Mouse (Mus musculus) fibroblast of lung, adult 2 months (primary cell): ENCODE data around the gene Fhod1.

Experiments
- DNase-seq: peaks from one replicate; pipeline ENCODE4 v3.0.0-alpha.2; 2011; ENCODE audit warnings: low read depth

Fhod1 gene

DNA sequence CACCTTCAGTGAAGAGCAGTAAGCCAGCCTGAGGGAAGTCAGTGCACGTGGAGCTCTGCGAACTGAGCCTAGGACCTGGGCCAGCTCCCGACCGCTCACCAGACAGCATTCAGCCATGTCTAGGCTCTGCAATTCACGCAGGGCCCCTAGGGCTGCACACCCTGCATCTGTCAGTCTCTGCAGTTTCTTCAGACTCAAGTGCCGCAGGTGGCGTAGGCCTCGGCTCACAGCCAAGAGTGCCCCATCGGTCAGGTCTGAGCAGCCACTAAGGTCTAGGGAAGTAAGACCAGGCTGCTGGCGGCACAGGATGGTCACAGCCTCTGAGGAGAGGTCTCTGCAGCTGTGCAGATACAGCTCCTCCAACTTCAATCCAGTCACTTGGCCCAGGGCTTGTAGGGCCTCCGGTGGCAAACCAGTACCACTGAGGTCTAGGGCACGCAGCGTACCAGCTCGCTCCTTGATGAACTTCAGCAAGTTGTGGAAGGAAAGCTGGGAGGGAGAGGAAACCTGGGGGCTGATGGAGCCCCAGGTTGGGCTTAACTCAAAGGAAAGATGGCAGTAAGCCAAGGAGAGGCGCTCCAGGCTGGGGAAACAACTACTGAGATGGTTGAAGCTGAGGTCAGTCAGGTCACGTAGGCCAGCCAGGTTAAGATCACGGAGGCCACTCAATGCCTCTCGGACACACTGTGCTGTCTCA, 32.5 kb downstream of the Fhod1 start:
- no peak for DNase-seq

DNA sequence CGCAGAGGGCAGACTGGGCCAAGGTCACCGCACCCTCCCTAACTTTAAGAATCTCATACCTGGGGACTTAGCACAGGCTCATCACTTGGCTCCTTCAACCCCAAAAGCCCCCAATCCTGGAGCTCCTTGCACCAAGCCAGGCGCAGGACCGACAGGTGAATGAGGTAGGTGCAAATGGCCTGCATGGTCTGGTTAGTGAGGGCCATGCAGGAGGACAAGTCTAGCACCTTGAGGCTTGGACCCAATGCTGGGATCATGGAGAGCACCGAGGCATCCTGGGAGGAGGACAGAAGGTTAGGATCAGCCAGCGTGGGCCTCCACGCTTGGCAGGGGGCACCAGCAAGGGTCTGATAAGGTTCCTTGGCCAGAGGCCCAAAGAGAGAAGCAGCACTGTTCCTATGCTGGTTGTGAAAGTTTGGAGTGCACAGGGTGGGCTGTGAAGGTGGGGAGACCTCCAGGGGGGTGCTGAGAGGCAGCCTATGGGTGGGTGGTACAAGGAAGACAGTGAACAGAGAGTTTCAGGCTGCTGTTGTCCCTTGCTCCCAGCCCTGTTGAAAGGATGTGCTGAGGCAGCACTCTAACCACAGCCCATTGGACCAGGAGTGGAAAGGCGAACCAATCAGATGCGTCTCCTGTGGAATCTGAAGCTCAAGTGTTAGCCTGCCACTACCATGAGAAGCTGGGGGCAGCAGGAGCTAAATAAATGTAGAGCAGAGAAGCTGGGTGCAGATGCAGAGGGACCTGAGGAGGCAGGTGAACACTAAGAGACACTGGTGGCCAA, 33.9 kb downstream of the Fhod1 start:
- no peak for DNase-seq

DNA sequence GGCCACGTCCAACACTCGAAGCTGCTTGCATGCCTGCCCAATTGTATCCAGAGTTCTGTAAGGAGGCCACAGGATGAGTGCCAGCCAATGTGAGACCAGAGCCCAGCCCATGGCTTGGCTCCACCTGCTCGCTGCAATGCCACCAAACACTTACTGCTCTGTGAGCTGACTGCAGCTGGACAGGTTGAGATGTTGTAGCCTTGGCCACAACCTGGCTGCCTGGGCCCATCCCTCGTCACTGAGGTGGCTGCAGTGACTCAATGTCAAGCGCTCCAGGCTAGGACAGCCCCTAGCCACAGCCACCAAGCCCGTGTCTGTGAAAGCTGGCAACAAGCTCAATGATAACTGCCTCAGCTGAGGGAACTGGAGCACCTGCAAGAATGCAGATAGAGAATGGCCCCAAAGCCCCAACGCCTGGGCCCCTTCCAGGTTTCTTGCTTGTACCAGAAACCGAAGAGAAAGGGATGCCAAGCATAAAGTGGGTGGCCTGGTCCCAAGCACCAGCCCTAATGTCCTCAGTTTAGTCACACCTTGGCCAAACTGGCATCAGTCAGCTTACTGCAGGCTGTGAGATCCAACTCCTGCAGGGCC, 34.8 kb downstream of the Fhod1 start:
- DNase-seq: no peak

DNA sequence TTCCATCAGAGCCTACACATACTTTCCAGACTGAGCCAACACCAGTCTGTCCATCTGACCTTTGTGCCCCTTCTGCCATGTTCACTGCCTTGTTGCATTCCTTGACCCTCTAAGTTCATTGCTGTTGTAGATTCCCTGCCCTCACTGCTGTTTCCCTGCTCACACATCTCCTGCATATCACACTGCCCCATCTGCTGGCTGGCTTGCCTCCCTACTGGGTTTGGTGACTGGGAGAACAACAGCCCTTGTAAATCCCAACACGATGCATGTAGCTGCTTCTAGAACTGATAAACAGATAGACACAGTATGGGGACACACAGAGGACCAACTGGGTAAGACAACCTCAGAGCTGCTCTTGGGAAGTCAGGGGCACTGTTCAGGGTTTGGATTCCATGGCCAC, 36.0 kb downstream of the Fhod1 start:
- DNase-seq: no peak

DNA sequence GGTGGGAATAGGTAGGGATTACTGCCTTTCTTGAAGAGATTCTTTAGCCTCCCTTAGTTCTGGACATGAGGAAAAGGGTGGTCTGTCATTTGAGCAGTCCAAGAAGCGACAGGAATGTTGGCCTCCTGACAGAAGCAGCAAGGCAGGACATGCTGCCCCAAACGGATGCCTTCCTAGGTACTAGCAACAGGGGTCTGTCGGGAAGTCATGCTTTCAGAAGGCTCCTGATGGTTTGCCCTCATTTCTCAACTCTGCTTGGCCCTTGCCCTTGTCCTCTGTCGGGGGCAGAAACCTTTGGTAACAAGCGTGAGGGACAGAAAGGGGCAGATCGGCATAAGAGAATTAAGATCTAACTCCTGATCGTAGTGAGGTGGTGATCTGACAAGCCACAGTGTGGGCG, 37.6 kb downstream of the Fhod1 start:
- no peak for DNase-seq

DNA sequence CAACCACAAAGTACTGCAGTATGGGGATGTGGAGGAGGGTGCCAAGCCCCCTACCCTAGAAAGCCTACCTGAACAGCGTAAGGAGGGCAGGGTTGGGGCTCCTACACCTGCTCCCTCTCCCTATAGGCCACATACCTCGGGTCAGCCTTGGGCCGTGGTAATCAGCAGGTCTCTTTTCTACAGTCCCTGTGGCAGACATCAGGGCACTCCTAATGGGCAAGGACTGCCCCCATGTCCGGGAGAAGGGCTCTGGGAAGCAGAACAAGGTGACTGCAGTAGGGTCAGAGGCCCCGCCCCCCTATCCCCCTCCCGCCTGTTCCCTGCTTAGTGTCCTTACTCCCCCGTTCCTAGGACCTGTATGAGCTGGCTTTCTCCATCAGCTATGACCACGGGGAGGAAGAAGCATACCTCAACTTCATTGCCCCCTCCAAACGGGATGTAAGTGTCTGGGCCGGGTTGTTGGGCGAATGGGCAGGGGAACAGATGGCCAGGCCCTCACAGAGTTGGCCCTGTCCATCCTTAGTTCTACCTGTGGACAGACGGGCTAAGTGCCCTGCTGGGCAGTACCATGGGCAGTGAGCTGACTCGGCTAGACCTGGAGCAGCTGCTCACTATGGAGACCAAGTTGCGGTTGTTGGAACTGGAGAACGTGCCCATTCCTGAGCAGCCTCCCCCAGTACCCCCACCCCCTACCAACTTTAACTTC, 38.5 kb downstream of the Fhod1 start:
- no peak for DNase-seq

DNA sequence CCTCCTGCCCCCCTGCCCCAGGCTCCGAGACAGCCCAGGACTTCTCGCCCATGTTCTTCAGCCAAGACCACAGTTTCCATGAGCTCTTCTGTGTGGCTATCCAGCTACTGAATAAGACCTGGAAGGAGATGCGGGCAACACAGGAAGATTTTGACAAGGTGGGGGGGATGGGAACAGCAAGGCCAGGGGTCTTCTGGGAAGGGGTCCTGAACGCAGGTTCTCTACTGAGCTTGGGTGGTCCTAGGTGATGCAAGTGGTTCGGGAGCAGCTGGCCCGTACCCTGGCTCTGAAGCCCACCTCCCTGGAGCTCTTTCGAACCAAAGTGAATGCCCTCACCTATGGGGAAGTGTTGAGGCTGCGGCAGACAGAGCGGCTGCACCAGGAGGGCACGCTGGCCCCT, 39.3 kb downstream of the Fhod1 start:
- no peak for DNase-seq

DNA sequence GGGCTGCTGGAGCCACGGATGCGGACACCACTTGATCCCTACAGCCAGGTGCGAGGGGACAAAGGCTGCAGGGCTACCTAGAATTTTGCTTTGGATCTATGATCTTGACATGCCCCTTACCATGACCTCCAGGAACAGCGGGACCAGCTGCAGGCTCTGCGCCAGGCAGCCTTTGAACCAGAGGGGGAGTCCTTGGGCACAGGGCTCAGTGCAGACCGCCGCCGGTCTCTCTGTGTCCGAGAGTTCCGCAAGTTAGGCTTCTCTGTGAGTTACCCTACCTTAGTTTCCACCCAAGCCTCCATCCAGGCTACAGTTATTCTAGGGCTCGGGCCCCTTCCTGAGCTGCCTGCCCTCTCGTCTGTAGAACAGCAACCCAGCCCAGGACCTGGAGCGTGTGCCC, 40.1 kb downstream of the Fhod1 start:
- DNase-seq: no peak

DNA sequence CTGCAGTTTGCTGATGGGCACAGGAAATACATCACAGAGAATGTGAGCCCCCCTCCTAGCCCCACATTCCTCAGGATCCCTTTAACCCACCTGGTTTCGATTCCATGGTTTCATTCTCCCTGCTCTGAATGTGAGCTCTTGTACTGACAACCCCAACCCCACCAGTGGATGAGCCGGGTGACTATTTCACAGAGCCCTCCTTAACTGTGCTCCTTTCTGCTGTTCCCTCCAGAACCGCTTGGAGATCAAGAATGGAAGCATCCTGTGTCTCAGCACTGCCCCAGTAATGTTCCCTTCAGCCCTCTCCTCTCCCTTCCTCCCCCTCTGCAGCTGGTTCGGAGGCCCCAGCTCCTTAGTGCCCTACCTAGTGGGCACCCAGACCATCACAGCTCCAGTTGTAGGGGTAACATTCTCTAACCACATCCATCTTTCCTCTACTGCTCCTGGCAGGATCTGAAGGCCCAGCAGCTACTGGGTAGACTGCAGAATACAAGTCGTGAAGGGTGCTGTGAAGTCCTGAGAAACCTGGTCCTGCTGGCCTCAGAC, 41.5 kb downstream of the Fhod1 start:
- DNase-seq: no peak

DNA sequence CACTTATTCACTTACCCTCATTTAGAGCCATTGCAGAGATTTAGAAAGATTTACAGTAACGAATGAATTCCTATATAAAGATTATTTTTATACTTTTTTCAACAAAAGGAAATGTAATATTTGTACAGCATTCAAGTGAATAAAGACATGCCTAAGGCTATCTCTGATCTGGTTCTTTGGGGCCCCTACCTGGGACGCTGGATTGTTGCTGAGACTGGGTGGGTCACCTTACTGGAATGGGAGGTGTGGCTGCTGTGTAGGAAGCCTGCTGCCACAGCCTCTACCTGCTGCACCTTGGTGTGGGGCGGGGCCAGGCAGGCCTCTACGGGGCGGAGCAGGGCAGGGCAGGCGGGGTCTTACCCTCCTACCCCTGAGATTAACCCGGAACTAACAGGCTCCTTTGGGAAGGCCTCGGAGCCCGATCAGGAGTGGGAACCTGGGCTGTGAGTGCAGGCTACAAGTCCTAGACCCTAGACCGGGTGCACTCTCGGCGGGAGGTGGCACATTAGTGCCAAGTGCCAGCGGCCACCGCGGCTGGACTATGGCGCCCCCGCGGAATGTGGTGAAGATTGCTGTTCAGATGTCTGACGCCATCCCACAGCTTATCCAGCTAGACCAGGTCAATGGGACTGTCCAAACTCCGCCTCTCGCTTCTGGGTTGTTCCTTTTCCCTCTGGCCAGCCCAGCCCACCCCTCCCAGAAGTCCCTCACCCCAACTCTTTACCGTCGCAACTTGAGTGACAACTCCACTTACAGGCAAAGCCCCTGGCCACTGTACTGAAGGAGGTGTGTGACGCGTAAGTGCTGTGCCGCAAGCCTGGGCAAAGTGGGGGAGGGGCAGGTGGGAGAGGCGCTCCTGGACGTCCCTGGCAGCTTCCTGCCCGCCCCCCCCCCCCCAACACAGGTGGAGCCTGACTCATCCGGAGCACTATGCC, 42.3 kb downstream of the Fhod1 start, which contains the start of gene Elmo3:
Elmo3 (plus strand) TSS at position 391 of the 935 bp plus-strand sequence.
- DNase-seq: no peak

DNA sequence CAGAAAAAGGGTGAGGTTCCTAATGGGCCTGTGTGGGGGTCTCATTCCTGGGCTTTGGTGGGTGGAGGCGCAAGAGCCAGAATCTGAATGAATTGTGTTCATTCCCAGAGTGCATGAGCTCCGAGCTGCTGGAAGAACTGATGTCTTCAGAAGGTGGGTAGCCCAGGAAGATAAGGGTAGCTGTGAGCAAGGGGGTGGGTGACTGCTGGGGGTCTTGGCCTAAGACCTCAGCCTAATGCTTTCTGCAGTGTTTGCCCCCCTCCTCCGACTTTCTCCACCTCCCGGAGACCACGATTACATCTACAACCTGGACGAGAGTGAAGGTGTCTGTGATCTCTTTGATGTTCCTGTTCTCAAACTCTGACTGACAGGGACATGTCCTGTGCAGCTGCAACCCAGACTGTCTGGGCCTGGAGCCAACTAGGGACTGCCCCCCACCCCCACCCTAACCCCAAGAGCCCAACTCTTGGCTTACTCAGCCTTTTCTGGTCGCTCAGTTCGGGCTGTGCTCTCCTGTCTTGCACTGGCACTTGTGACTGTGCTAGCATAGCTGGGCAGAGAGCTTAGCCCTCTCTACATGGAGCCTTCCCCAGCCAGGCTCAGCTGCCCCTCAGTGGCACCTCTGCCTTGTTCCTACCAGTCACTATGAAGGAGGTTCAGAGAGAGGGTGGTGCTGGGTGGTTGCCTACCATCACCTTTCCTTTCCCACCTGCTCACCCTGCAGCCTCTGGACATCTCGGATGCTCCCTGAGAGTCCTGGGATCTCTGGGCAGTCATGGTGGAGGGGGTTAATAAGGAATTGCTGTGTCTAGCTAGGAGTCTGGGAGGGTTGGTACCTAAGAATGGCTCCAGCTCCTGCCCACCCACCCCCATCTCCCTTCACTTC, 43.2 kb downstream of the Fhod1 start:
- no peak for DNase-seq

DNA sequence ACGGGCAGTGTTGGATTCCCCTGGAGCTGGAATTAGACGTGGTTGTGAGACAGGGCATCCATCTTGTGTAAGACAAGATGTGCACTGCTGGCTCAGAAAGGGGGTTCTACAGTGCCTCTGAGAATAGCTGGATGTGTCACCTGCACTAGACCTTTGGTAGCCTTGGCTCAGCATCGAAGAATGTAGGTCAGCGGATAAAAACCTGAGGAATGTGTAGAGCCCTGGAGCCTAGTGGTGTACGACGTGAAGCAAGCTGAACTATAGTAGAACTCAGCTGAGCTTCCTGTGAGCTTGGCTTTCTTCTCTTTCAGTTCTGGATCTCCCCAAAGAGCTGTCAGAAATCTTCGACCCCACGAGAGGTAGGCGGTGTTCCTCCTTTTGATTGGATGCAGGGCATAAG, 43.9 kb downstream of the Fhod1 start:
- no peak for DNase-seq

DNA sequence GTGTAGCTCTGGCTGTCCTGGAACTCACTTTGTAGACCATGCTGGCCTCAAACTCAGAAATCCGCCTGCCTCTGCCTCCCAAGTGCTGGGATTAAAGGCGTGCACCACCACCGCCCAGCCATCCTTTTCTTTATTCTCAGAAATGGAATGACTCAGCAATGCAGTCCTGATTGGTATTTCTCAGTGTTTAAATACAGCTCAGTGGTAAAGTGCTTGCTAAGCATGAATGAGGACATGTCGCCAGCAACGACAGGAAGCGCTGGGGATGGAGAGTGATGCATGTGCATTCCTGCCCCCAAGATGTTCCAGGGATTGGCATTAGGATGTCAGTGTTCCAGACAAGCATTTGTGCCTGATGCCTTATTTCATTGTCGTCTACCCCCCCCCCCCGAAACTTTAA, 44.4 kb downstream of the Fhod1 start:
- DNase-seq: no peak

DNA sequence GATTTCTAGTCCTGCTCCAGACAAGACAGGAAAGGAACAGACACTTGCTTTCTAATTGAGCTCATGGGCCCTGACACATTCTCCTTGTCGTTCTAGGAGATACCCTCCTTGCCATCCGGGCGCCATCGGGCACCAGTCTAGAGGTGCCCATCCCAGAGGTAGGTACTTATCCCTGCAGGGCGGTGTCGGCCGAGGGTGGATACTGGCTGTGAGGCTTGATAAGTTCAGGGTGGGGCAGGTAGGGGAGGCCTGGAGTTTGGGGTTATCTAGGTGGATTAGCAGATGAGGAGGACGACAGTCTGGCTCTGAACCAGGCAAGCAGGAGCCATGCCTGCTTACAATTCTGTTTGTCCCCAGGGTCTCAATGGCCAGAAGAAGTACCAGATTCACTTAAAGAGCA, 47.8 kb downstream of the Fhod1 start:
- no peak for DNase-seq

DNA sequence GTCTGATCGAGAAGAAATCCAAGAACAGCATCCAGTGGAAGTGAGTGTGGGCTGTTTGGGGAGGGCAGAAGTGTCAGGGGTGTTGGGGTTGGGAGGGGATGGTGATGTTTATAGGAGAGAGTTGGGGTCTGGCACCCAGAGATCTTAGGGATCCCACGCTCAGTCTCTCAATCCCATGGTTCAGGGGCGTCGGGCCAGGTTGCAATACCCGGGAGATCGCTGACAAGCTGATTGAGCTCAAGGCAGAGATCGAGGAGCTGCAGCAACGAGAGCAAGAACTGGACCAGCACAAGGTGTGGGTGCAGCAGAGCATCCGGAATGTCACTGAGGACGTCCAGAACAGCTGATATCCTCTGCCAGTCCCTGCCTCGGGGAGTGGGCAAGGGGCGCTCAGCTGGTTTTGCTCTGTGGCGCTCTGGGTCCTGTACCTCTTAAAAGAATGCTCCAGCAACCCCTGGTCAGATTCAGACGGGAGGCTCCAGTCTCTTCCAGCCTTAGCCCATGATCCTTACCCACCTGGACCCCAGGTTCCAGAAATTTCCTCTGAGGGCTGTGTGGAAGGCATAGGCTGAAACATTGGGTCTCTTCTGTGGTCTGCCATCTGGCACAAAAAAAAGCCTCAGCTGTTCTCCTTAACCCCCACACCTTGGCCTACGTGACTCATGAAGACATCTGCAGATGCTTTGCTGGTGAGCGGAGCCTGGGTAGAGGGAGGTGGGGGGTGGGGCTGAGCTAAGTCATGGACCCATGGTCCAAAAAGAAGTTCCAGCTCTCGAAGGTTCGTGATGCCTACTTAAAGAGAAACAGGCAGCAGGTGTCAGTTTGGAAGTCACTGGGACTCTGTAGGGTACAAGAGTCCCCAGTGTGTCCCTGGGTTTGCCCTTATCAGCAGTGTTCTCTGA, 49.2 kb downstream of the Fhod1 start:
- DNase-seq: no peak

DNA sequence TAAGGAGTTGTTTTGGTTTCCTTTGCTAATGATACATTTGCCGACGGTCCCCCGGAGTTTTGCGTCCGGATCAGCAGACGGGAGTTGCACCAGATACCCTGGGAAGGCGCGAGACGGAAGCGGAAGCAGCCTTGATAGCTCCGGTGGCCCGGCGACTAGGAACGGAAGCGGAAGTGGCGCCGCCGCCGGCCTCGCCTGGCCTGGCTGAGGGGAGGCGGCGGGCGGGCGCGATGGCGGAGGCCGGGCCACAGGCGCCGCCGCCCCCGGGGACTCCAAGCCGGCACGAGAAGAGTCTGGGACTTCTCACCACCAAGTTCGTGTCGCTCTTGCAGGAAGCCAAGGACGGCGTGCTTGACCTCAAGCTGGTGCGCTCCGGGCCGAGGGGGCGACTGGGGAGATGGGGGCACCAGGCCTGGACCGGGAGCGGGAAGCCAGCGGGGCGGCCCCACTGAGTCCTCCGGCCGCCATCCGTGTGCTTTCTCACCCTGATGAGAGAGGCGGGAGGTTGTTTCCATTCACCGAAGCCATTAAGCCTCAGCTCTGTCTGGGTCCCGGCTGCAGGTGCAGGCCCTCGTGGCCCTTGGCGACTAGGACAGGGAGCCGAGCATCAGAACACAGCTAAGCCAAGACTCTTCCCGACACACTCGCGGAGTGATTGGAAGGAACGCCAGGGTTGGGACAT, 50.1 kb downstream of the Fhod1 start, which contains the start of gene E2f4:
E2f4 (plus strand) TSS at position 153 of the 682 bp plus-strand sequence.
- DNase-seq: peak; percentile 73

DNA sequence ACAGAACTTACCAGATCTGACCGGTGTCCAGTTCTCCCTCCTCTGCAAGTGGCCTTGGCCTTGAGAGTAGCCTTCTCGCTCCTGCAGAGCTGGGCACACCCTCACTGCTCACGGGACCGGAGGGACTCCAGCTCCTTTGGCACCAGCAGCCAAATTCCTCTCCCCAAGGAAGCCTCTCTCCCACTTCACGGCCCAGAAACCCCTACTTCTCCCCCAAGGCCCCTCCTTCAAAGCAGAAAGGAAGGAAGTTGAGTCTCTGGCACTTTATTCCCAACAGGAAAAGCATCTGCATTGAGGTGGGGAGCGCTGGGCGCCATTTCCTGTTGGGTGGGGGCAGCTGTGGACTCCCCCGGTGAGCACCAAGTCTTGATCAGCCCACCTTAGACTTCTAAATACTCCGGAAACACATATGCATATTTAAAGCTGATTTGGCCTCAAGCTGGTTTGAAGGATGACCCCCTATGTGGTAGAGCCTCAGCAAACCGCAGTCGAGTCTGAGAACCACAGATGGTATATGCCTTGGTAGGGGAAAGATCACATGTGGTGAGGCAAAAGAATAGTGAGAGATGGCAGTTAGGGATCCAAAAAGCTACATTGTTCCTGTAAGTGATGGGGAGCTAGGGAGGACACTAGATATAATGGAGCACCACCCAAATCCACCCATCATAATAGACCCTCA, 51.7 kb downstream of the Fhod1 start, which contains the start of gene Exoc3l:
Exoc3l (minus strand) TSS at position 207 of the 679 bp plus-strand sequence.
- no peak for DNase-seq

DNA sequence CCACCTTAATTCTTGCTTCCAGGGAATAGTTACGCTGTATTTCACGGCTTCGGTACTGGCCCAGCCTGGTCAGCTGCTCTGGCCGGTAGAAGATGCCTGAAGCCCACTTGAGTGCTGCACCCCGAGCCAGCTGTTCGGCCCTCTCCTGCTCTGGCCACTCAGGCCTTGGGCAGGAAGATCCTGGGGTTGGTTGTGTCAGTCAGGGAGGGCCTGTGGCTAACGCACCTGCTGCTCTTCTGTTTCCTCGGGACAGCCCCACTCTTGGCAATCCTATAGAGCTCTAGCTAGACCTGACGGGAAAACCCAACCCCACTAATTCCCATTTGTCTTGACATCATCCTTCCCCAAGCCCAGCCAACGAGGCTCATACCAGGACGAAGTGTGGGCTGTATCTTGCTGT, 52.5 kb downstream of the Fhod1 start:
- no peak for DNase-seq
